Mouse (Mus musculus) left cerebral cortex, postnatal 36 days (tissue): Measurements from ENCODE around the gene Trcg1. TPM values are rescaled to one million over a fixed set of nuclear protein-coding genes. Genes with fewer than 3 reads are reported as not detected.

Source experiments
- DNase-seq, 2 experiments: peaks; one replicate each; pipeline ENCODE4 v3.0.0; 2021 to 2022; ENCODE audit warnings: low spot score in 2 of 2, mixed read lengths in 1 of 2
- intact Hi-C: fragments of 180-260 bp; cut with DNase I; formaldehyde crosslinking; loops from one replicate; pipeline ENCODE4 v1.15.1; 2025
- total RNA-seq, 2 experiments: library from RNA; stranded (reverse); gene quantifications; 2 replicates each; pipeline ENCODE4 v1.2.3; 2021

Gene Trcg1
- total RNA-seq, 2 experiments from 2014 or later, result not detected

- DNase-seq, result no peak
- intact Hi-C loops, result no loop called here
These were observed 41.9 kb downstream of the Trcg1 start for GRCm38 (mm10) chr9:57278268-57278667.

- intact Hi-C loops, result no loop called here
These were observed 43.1 kb downstream of the Trcg1 start for GRCm38 (mm10) chr9:57279441-57279840.

GRCm38 (mm10) chr9:57281549-57281948 lies 45.2 kb downstream of the Trcg1 start:
- intact Hi-C loops, result no loop called here
- DNase-seq, result no peak

More at GRCm38 (mm10) chr9:57279441-57279840, 43.1 kb downstream of the Trcg1 start:
- no peak for DNase-seq

GRCm38 (mm10) chr9:57282686-57283085 lies 46.3 kb downstream of the Trcg1 start:
- DNase-seq, result no peak
- intact Hi-C loops, result no loop called here

- intact Hi-C loops, result no loop called here
- DNase-seq, result no peak
These were observed 47.0 kb downstream of the Trcg1 start for GRCm38 (mm10) chr9:57283311-57283710.

GRCm38 (mm10) chr9:57287183-57287582 lies 50.8 kb downstream of the Trcg1 start:
- DNase-seq, result no peak
- intact Hi-C loops, result no loop called here

- intact Hi-C loops, result no loop called here
These were observed 58.5 kb downstream of the Trcg1 start for GRCm38 (mm10) chr9:57294905-57295304.

GRCm38 (mm10) chr9:57295666-57296065 lies 59.3 kb downstream of the Trcg1 start:
- intact Hi-C loops, result no loop called here
- DNase-seq, result no peak

More at GRCm38 (mm10) chr9:57294905-57295304, 58.5 kb downstream of the Trcg1 start:
- no peak for DNase-seq

DNA sequence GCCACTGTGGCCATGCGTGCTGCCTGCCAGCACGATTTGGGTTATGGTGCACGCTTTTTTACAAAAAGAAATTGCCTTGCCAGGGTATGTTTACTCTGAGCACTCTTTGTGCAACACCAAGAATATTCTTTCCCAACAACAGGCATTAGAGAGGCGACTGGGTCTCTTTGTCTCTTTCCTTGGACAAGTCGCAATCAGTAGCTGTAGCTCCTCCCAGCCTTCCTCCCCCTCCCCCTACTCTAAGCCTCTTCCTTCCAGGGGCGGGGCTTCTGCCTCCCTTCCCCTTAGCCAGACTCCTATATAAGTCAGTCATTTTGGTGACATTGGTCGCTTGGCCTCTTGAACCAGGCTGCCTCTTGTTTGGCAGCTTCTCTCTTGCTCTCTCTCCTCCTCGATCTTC lies 59.9 kb downstream of the Trcg1 start:
- intact Hi-C loops, result no loop called here
- no peak for DNase-seq

GRCm38 (mm10) chr9:57297938-57298337 lies 61.6 kb downstream of the Trcg1 start:
- intact Hi-C loops, result no loop called here
- no peak for DNase-seq

Other genes starting within 250 kb of the Trcg1 start
- 10 to 100 TPM; 25.3 to 32.7 TPM for gene Ptpn9, start 241.6 kb upstream of the Trcg1 start, total RNA-seq
- gene Sin3a, start 164.5 kb upstream of the Trcg1 start, total RNA-seq, result 10 to 100 TPM; 35.9 to 39.0 TPM
- gene Man2c1, start 105.9 kb upstream of the Trcg1 start, total RNA-seq, result 100 to 1,000 TPM; 107 to 172 TPM
- 1 to 10 TPM; 8.6 TPM for gene Neil1, start 88.3 kb upstream of the Trcg1 start, total RNA-seq
- 10 to 100 TPM; 78.1 to 94.0 TPM for gene Commd4, start 78.2 kb upstream of the Trcg1 start, total RNA-seq
- 10 to 100 TPM; 17.1 to 19.2 TPM for gene 1700017B05Rik, start 26.1 kb downstream of the Trcg1 start, total RNA-seq
- 10 to 100 TPM; 13.8 to 16.6 TPM for gene Ppcdc, start 203.6 kb downstream of the Trcg1 start, total RNA-seq
- gene Scamp5, start 231.5 kb downstream of the Trcg1 start, total RNA-seq, result 100 to 1,000 TPM; 381 to 434 TPM